Mouse (Mus musculus) kidney, postnatal 0 days (tissue): ENCODE data around the gene Kirrel3. TPM values are rescaled to one million over a fixed set of nuclear protein-coding genes. Genes with fewer than 3 reads are reported as not detected.

Experiments
- ATAC-seq: fragments of 200-750 bp; cut with Nextera tagmentation; replicated peaks from 2 replicates; pipeline ENCODE4 v1.8.0; 2017; ENCODE audit warnings: low read depth, moderate number of reproducible peaks, moderate TSS enrichment, moderate library complexity; ENCODE audit not compliant: low FRiP score
- DNase-seq: peaks from one replicate; pipeline ENCODE4 v3.0.0-alpha.2; 2016; ENCODE audit warnings: low spot score
- H3K27ac ChIP-seq: fragments of 300-500 bp; sonication (generic); 2 replicates; pipeline ENCODE4 v1.5.1; 2014; ENCODE audit warnings: mild to moderate bottlenecking
- H3K27me3 ChIP-seq: fragments of 300-500 bp; sonication (generic); 2 replicates; pipeline ENCODE4 v1.6.1; 2014; ENCODE audit warnings: low read length, mixed read lengths; ENCODE audit not compliant: insufficient read depth
- H3K36me3 ChIP-seq: fragments of 300-500 bp; sonication (generic); 2 replicates; pipeline ENCODE4 v1.6.1; 2014; ENCODE audit warnings: low read length, mixed read lengths; ENCODE audit not compliant: insufficient read depth
- H3K4me1 ChIP-seq: fragments of 300-500 bp; sonication (generic); replicated peaks from 2 replicates; pipeline ENCODE4 v1.6.1; 2014; ENCODE audit warnings: antibody characterized with exemption, low read length, mixed read lengths; ENCODE audit not compliant: insufficient read depth
- H3K4me2 ChIP-seq: fragments of 300-500 bp; sonication (generic); 2 replicates; pipeline ENCODE4 v1.6.1; 2014; ENCODE audit warnings: mild to moderate bottlenecking, low read length, moderate library complexity, mixed read lengths
- H3K4me3 ChIP-seq: fragments of 300-500 bp; sonication (generic); replicated peaks from 2 replicates; pipeline ENCODE4 v1.5.1; 2014; ENCODE audit warnings: low read depth, low read length
- H3K9ac ChIP-seq: fragments of 300-500 bp; sonication (generic); 2 replicates; pipeline ENCODE4 v1.6.1; 2014; ENCODE audit warnings: low read depth, low read length
- H3K9me3 ChIP-seq: fragments of 300-500 bp; sonication (generic); replicated peaks from 2 replicates; pipeline ENCODE4 v1.6.1; 2016; ENCODE audit warnings: low read length, inconsistent platforms, mixed read lengths
- CTCF ChIP-seq: IDR thresholded peaks from 2 replicates; pipeline ENCODE4 v1.5.1; 2016; ENCODE audit warnings: antibody characterized with exemption, low read depth, mild to moderate bottlenecking, moderate library complexity
- WGBS: fragments of 180-500 bp; shearing (Covaris S2); extraction: QIAGEN DNeasy Blood & Tissue Kit; methylation state at CpG from one replicate; pipeline ENCODE4 v1.1.7; 2014; 5-methylcytosine and 5-hydroxymethylcytosine counted together
- polyA plus RNA-seq: library from polyadenylated mRNA; unstranded; fragments of >200 nt; fragmentation: Nextera tagmentation; extraction: Ambion mirVana; gene quantifications from 2 replicates; pipeline ENCODE4 v1.2.1, GENCODE M21; 2015

Gene Kirrel3
- polyA plus RNA-seq, 1 experiment from 2014 or later: 0.82 TPM

- Histone ChIP-seq H3K27ac (no peak overlapping the region), H3K9ac (no peak overlapping the region), H3K36me3 (no peaks in the 10 kb centered on the region), H3K4me2 (no peak overlapping the region), H3K4me3 (no peak overlapping the region), H3K4me1 (no peaks in the 10 kb centered on the region), H3K9me3 (no peaks in the 10 kb centered on the region), H3K27me3 (peaks cover 17% of the 10 kb centered on the region)
- 56% methylated on average over 3 of the region's 3 CpGs for WGBS
- DNase-seq: no peak
- TF ChIP-seq CTCF: no peak
- no peak for ATAC-seq
Observed at GRCm38 (mm10) chr9:34492121-34492520, 6.4 kb downstream of the Kirrel3 start.

GRCm38 (mm10) chr9:34493571-34493970 lies 7.9 kb downstream of the Kirrel3 start:
- Histone ChIP-seq H3K4me2 (no peak overlapping the region), H3K27me3 (peaks cover 9% of the 10 kb centered on the region; the same call in 1 of the 2 replicates)
- WGBS: 42% methylated on average over 2 of the region's 2 CpGs

GRCm38 (mm10) chr9:34498126-34498525 lies 12.4 kb downstream of the Kirrel3 start:
- H3K9me3 ChIP-seq: no peaks in the 10 kb centered on the region
- DNase-seq (no peak), ATAC-seq (no peak)
- H3K4me2 ChIP-seq: no peak overlapping the region
- H3K4me1 ChIP-seq: no peaks in the 10 kb centered on the region
- H3K4me3 ChIP-seq: no peak overlapping the region
- H3K27me3 ChIP-seq: no peaks in the 10 kb centered on the region
- no peak for TF ChIP-seq CTCF
- no peak overlapping the region for H3K9ac ChIP-seq
- no peak overlapping the region for H3K27ac ChIP-seq
- no peaks in the 10 kb centered on the region for H3K36me3 ChIP-seq
- WGBS: 92% methylated on average over 2 of the region's 2 CpGs

More at GRCm38 (mm10) chr9:34493571-34493970, 7.9 kb downstream of the Kirrel3 start:
- Histone ChIP-seq H3K27ac (no peak overlapping the region), H3K9me3 (no peaks in the 10 kb centered on the region), H3K4me1 (no peaks in the 10 kb centered on the region), H3K4me3 (no peak overlapping the region), H3K9ac (no peak overlapping the region), H3K36me3 (no peaks in the 10 kb centered on the region)
- DNase-seq (no peak), ATAC-seq (no peak)
- TF ChIP-seq CTCF: no peak

- Histone ChIP-seq H3K36me3 (no peaks in the 10 kb centered on the region), H3K4me1 (no peaks in the 10 kb centered on the region), H3K4me3 (no peak overlapping the region), H3K27ac (no peak overlapping the region), H3K27me3 (no peaks in the 10 kb centered on the region), H3K9ac (no peak overlapping the region), H3K9me3 (no peaks in the 10 kb centered on the region), H3K4me2 (no peak overlapping the region)
- ATAC-seq (0 out of 2 replicates have a peak, but pooled peaks have one; percentile 49), DNase-seq (peak; percentile 83)
- 6% methylated on average over 5 of the region's 5 CpGs for WGBS
- peak; percentile 94 for TF ChIP-seq CTCF
Observed at GRCm38 (mm10) chr9:34498651-34499050, 13.0 kb downstream of the Kirrel3 start.

- Histone ChIP-seq H3K4me3 (no peak overlapping the region), H3K4me2 (no peak overlapping the region), H3K9me3 (no peaks in the 10 kb centered on the region), H3K4me1 (no peaks in the 10 kb centered on the region), H3K27ac (no peak overlapping the region), H3K9ac (no peak overlapping the region), H3K27me3 (no peaks in the 10 kb centered on the region), H3K36me3 (no peaks in the 10 kb centered on the region)
- no peak for TF ChIP-seq CTCF
- ATAC-seq (no peak), DNase-seq (no peak)
- WGBS: 79% methylated on average over 2 of the region's 2 CpGs
Observed at GRCm38 (mm10) chr9:34507164-34507563, 21.5 kb downstream of the Kirrel3 start.

- WGBS: 89% methylated on average over 6 of the region's 6 CpGs
- no peaks in the 10 kb centered on the region; the same call in 1 of the 2 replicates for H3K27me3 ChIP-seq
- no peak for TF ChIP-seq CTCF
- no peak overlapping the region for H3K9ac ChIP-seq
- ATAC-seq (no peak), DNase-seq (no peak)
- H3K4me3 ChIP-seq: no peak overlapping the region
- H3K4me1 ChIP-seq: no peaks in the 10 kb centered on the region
- no peaks in the 10 kb centered on the region for H3K36me3 ChIP-seq
- no peak overlapping the region for H3K4me2 ChIP-seq
- no peaks in the 10 kb centered on the region for H3K9me3 ChIP-seq
- H3K27ac ChIP-seq: no peak overlapping the region
Observed at GRCm38 (mm10) chr9:34518861-34519260, 33.2 kb downstream of the Kirrel3 start.
